Mouse (Mus musculus): ENCODE measurements at regions not wholly inside any gene's neighbourhood (a gene's known extent, or its start where the extent isn't known, plus 50 kb on each side); places are given as distances from the start of the nearest gene placed in this dataset.
A peak's percentile ranks its signal among the peaks of the same experiment; 100 is the strongest.

DNA sequence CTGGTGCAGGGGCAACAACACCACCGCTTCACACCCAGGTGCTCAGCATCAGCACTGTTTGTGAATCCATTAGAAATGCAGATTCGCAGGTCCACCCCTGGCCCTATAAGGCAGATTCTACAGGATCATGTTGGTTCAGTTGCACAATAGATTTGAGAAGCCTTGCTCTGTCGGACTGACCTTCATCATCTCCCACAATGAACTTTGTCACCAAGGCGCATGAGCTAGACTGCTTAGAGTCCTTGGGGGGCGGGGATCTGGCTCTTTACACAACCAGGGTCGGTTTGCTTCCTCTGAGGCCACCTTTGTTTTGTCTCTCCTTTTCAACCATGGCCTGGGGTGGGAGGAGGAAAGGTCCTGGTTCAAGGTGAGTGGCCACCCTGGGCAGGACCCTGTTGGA, 209.7 kb downstream of the Igsf11 start:
- DNase-seq (ENCODE audit: low spot score in 2 of 2): no peak

DNA sequence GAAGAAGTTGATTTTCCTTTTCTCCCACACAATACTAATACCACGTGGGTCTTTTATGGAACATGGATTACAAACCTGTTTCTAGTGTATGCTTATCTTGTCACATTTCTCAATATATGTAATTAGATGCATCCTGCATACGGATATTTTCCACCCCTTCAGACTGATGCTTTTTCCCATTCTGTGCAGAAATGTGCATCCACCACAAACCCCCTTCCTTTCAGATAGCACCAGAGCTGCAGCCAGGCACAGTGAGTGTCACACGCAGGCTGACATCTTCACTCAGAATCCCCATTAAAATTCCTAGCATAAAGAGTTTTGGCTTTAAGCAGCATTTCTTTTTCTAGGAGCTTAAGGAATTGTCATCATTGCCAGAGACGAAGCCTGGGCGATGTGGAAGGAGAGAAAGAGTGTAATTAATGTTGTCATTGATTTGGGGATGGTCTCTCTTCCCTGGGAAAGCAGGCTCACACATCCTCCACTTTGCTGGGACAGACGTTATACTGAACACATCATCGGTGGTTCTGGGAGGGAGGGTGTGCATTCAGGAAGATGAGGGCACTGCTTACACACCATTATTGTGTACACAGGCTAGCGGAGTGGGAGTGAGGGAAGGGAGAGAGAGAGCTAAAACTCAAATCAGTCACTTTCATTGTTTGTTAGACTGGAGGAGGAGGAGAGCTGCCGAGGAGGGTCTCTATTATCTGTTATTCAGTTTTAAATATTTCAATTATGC, 211.1 kb downstream of the Igsf11 start:
- DNase-seq (ENCODE audit: low spot score in 2 of 2): no peak

- DNase-seq (ENCODE audit: low spot score in 2 of 2): peak; percentile 44 to 71
These were observed 217.0 kb downstream of the Igsf11 start for GRCm38 (mm10) chr16:39109383-39110033.

DNA sequence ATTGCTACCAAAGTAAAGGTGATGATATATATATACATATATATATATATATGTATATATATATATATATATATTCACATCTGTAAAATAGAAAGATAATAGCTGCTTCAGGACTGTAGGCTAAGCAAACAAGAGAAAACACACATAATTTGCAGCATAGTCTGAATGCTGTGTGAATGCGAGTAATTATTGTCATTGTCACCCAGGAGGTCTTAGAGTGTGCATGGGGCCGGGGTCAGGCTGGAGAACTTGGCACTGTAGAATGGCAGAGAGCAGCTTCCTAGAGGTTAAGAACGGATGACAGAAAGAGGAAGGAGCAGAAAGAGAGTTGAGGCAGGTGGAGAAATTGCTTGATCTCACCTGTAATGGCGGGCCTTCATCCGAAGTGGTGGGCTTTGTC, 217.6 kb downstream of the Igsf11 start:
- DNase-seq (ENCODE audit: low spot score in 2 of 2): no peak

DNA sequence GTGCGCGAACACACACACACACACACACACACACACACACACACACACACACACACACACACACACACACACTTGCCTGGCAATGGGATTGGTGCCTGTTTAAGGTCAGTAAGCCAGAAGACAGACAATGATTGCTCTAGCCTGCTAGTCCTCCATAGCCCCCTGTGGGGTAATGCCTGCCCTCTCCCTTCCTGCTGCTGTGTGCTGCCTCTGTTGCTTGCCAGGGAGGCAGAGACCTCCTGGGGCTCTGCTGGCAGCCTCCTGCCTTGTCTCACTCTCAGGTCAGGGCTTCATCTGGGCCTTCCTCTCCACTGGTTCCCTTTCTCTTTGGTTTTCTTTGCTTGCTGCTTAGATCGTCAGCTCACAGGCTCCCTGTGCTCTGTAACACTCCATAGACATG, 225.6 kb downstream of the Igsf11 start:
- no peak for DNase-seq (ENCODE audit: low spot score in 2 of 2)

DNA sequence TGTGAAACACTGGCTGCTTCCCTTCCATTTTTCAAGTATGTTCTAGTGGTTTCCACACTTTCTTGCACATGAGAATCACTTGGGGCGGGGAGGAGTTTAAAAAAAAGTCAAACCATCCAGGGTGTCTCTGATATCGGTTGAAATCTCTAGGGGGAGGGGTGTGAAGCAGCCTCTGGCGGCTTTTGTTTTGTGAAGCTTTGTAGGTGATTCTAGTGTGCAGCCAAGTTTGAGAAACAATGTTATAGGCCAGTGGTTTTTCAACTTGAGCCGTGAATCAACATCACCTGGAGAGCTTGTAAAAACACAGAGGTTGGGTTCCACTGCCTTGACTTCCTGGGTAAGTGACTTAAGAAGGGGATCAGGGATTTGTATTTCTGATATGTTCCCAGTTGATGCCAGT, 227.3 kb downstream of the Igsf11 start:
- no peak for DNase-seq (ENCODE audit: low spot score in 2 of 2)

DNA sequence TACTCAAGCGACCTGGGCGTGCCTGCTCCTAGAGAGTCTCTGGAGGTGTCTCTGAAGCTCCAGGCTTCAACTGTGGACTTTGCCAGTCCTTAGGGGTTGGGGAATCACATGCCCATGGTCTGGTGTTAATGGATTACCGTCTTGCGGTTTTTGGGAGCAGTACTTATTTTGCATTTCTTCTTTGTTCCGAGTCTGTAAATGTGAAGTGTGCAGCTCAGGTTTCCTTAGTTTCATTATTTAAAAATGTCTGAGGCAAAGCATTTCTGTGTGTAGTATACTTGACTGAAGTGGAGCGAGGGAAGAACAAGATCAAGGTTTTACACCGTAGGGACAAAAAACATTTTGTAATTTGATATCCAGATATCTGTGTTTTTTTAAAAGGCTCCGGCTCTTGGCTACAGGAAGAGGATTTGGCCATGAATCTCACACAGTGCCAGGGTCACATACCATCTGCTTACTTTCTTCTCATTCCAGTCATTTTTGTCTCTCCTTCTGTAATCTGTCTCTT, 231.0 kb downstream of the Igsf11 start:
- DNase-seq (ENCODE audit: low spot score in 2 of 2): no peak

- no peak for DNase-seq (ENCODE audit: low spot score in 2 of 2)
These were observed 240.0 kb downstream of the Igsf11 start for GRCm38 (mm10) chr16:39132459-39132858.

GRCm38 (mm10) chr16:39135777-39136176, 243.3 kb downstream of the Igsf11 start:
- DNase-seq (ENCODE audit: low spot score in 2 of 2): no peak

DNA sequence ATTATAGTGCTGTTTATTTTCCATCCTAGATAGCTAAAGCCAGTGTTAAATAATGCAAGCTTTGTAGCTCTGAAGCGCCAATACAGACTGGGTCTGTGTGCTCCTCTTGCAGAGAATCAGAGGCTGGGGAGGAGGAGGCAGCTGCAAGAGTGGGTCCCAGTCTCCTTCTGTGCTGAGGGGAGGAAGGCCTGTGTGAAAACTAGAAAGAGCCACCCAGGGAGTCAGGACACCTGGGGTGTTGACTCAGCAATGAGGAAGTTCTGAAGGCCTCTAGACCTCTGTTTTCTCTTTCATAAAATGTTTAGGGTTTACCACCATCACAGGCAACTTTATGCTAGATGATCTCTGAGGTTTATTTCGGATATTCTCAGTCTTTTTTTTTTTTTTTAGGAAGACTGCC, 254.7 kb downstream of the Igsf11 start:
- no peak for DNase-seq (ENCODE audit: low spot score in 2 of 2)

GRCm38 (mm10) chr16:39151325-39152318, 259.2 kb downstream of the Igsf11 start:
- no peak for DNase-seq (ENCODE audit: low spot score in 2 of 2)

GRCm38 (mm10) chr16:39158893-39159292, 266.4 kb downstream of the Igsf11 start:
- DNase-seq (ENCODE audit: low spot score in 2 of 2): no peak

GRCm38 (mm10) chr16:39159725-39160124, 267.3 kb downstream of the Igsf11 start:
- DNase-seq (ENCODE audit: low spot score in 2 of 2): no peak

- no peak for DNase-seq (ENCODE audit: low spot score in 2 of 2)
These were observed 270.2 kb downstream of the Igsf11 start for GRCm38 (mm10) chr16:39162684-39163083.

- DNase-seq (ENCODE audit: low spot score in 2 of 2): peak in 1 of 2 experiments; percentile 23
These were observed 299.4 kb downstream of the Igsf11 start for GRCm38 (mm10) chr16:39191861-39192260.

DNA sequence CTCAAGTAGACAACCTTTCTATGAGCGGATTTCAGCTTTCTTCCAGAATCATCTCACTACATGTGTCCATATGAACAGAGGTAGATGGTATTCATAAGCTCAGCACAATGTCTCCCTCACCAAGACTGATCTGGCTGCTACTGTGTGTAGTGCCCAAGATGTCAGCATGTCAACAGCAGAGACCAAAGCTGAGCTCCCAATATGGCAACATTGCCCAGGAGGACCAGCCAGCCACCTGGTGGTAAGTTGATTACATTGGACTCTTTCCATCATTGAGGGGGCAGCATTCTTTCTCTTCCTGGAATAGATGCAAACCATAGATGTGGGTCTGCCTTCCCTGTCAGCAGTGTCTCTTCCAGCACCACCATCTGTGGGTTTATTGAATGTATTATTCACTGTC, 303.0 kb downstream of the Igsf11 start:
- DNase-seq (ENCODE audit: low spot score in 2 of 2): no peak

GRCm38 (mm10) chr16:39196896-39197295, 304.4 kb downstream of the Igsf11 start:
- no peak for DNase-seq (ENCODE audit: low spot score in 2 of 2)

- DNase-seq (ENCODE audit: low spot score in 2 of 2): peak; percentile 6 to 57
These were observed 331.1 kb downstream of the Igsf11 start for GRCm38 (mm10) chr16:39223551-39223950.

- DNase-seq (ENCODE audit: low spot score in 2 of 2): no peak
These were observed 337.0 kb downstream of the Igsf11 start for GRCm38 (mm10) chr16:39229501-39229900.

DNA sequence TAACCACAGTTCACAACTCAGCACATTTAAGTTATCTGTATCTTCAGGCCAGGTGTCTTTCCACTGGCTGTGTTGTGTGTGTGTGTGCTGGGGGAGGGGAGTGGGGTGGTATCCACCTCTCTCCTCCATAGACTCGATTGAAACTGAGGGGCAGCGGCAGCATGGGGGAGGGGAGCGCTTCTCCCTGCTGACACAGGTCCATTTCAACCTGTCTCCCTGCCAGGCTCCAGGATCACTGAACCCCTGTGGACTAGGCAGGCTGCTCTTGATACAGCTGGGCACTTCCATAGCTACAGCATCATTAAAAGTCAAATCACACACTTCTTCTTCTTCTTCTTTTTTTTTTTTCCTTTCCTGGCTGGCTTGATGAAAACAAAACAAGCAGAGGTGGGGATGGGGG, 338.0 kb downstream of the Igsf11 start:
- DNase-seq (ENCODE audit: low spot score in 2 of 2): no peak

DNA sequence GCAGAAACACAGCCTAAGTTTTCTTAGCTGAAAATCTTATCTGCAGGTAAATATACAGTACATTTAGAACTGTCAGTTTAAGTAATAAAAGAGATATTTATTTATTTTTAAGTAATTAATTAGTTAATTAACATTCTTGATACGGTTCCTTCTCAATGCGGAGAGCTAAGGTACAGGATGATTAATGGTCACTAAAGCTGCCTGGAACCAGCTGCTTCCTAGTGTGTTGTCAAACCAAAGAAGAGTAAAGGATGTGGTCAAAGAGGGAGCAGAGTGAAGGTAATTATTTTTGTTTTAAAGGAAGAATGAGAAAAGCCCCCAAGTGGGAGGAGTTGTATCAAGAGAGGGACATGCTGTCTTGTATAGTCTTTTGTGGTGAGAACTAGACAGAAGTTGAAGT, 341.8 kb downstream of the Igsf11 start:
- DNase-seq (ENCODE audit: low spot score in 2 of 2): no peak

GRCm38 (mm10) chr16:39273490-39273889, 381.0 kb downstream of the Igsf11 start:
- DNase-seq (ENCODE audit: low spot score in 2 of 2): peak in 1 of 2 experiments; percentile 7

Data from frontal cortex, postnatal 36 days (tissue).